Mouse (Mus musculus) ES-Bruce4 (cell line): Measurements from ENCODE around the gene Plg. TPM values are rescaled to one million over a fixed set of nuclear protein-coding genes. Genes with fewer than 3 reads are reported as not detected.

Source experiments
- H3K27ac ChIP-seq: 2 replicates; pipeline ENCODE4 v1.5.1; 2012; ENCODE audit warnings: low read length, inconsistent platforms; ENCODE audit not compliant: insufficient read depth
- H3K27me3 ChIP-seq: 2 replicates; pipeline ENCODE4 v1.6.1; 2012; ENCODE audit warnings: mild to moderate bottlenecking, low read length, inconsistent platforms; ENCODE audit not compliant: control insufficient read depth, poor library complexity, insufficient read depth, severe bottlenecking
- H3K36me3 ChIP-seq: 2 replicates; pipeline ENCODE4 v1.6.1; 2012; ENCODE audit warnings: inconsistent platforms, mild to moderate bottlenecking, low read length, moderate library complexity; ENCODE audit not compliant: control insufficient read depth, poor library complexity, insufficient read depth, severe bottlenecking
- H3K4me1 ChIP-seq: one replicate; pipeline ENCODE4 v1.8.1; 2011; ENCODE audit warnings: low read length; ENCODE audit not compliant: control insufficient read depth, insufficient read depth
- H3K4me3 ChIP-seq: 2 replicates; pipeline ENCODE4 v1.5.1; 2011; ENCODE audit warnings: low read depth, mild to moderate bottlenecking, low read length
- H3K9ac ChIP-seq: 2 replicates; pipeline ENCODE4 v1.6.1; 2012; ENCODE audit warnings: low read depth, mild to moderate bottlenecking, inconsistent platforms; ENCODE audit not compliant: poor library complexity, severe bottlenecking
- H3K9me3 ChIP-seq: replicated peaks from 2 replicates; pipeline ENCODE4 v1.6.1; 2012; ENCODE audit warnings: mild to moderate bottlenecking, low read length, inconsistent platforms; ENCODE audit not compliant: control insufficient read depth, poor library complexity, insufficient read depth, severe bottlenecking
- CTCF ChIP-seq: IDR thresholded peaks from one replicate; pipeline ENCODE4 v1.8.1; 2011; ENCODE audit warnings: low read depth, low read length
- EP300 ChIP-seq: IDR thresholded peaks from 2 replicates; pipeline ENCODE4 v1.6.1; 2011; ENCODE audit warnings: low read depth, low read length; ENCODE audit not compliant: insufficient read depth
- POLR2A ChIP-seq: IDR thresholded peaks from one replicate; pipeline ENCODE4 v1.8.1; 2011; ENCODE audit warnings: low read length; ENCODE audit not compliant: insufficient read depth
- polyA plus RNA-seq: library from polyadenylated mRNA; stranded (reverse); fragments of >200 nt; gene quantifications from 2 replicates; pipeline ENCODE4 v1.2.4, GENCODE M21; 2011; ENCODE audit warnings: low read depth; ENCODE audit not compliant: missing spikeins, insufficient read depth, insufficient read length

The Plg gene
- polyA plus RNA-seq, 1 experiment: not detected

DNA sequence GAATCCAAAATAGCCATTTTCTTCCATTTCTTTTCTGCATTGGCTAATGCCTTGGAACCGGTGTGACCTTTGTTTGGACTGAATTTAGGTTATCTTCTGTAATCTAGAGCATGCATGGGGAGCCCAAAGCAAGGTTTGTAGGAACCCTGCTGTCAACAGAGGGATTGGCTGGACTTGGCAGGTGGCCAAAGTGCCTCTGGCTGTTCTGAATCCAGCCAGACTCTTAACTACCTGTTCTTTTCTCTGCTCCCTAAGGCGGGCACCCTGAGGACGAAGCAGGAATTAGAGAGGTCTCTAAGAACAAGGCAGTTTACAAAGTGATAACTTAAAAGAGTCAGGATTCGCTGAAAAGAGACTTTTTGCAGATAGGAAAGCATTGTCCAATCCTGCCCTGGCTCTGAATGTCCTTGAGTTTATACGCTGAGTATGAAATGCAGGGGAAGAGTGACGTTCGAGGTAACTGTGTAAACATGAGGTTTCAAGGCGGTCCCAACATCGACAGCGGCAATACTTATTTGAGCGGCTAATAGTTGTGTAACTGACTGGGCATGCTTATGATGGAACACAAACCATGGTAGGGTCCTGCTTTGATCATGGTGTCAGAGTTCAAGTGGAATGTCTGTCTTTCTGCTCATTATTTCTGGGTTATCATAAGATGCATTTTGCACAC, 74.6 kb downstream of the Plg start:
- no peaks in the 10 kb centered on the region for H3K36me3 ChIP-seq
- TF ChIP-seq POLR2A (no peak), EP300 (no peak), CTCF (no peak)
- H3K27me3 ChIP-seq: no peaks in the 10 kb centered on the region
- H3K9me3 ChIP-seq: no peaks in the 10 kb centered on the region
- H3K4me3 ChIP-seq: no peak overlapping the region
- H3K4me1 ChIP-seq: no peaks in the 10 kb centered on the region
- H3K27ac ChIP-seq: no peak overlapping the region
- no peak overlapping the region for H3K9ac ChIP-seq

DNA sequence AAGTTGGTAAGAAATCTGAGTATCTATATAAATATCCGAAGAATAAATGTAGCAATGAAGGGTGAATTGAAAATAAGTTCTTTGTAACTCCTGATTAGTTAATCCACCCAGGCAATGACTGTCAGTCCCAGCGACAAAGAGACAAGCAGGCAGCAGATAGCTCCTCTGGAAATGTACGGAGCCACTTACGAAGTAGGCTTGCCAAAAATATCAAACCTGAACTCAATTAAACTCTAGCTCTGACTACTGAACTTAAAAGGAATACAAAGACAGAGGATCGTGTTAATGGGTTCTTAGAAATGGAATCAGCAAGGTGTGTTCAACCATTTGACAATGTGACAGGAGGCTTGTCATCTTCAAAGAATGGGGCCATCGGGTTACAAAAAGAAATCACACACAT, 75.3 kb downstream of the Plg start:
- Histone ChIP-seq H3K4me3 (no peak overlapping the region), H3K4me1 (no peaks in the 10 kb centered on the region), H3K27me3 (no peaks in the 10 kb centered on the region), H3K9ac (no peak overlapping the region), H3K9me3 (no peaks in the 10 kb centered on the region), H3K36me3 (no peaks in the 10 kb centered on the region), H3K27ac (no peak overlapping the region)
- TF ChIP-seq CTCF (no peak), EP300 (no peak), POLR2A (no peak)

DNA sequence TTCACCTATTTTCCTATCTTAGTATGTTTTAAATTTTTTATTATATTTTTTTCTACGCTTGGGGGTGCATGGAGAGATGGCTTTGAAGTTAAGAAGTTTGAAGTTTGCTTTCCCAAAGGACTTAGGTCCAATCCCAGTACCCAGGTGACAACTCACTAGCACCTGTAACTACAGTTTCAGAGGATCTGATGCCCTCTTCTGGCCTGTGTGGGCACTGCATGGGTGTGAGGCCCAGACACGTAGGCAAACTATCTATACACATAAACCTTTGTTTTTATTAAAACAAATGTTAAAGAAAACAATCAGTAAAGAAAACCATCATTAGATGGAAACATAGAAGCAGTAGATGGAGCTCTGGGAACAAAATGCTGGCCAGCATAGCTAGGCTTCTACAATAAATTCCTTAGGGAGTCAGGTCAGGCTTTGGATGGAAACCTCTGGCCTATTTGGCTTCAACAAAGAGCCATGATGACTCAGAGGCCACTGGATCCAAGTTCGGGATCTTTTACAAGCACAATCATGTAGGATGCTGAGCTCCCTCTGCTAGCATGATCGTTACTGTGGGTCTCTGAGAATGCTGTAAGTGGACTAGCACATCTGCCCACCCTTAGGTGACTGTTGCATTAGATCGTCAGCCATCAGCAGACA, 76.9 kb downstream of the Plg start:
- H3K4me3 ChIP-seq: no peak overlapping the region
- H3K36me3 ChIP-seq: no peaks in the 10 kb centered on the region
- H3K9ac ChIP-seq: no peak overlapping the region
- no peak overlapping the region for H3K27ac ChIP-seq
- TF ChIP-seq POLR2A (no peak), CTCF (peak; percentile 70)
- no peaks in the 10 kb centered on the region for H3K9me3 ChIP-seq
- H3K4me1 ChIP-seq: no peaks in the 10 kb centered on the region
- H3K27me3 ChIP-seq: no peaks in the 10 kb centered on the region

DNA sequence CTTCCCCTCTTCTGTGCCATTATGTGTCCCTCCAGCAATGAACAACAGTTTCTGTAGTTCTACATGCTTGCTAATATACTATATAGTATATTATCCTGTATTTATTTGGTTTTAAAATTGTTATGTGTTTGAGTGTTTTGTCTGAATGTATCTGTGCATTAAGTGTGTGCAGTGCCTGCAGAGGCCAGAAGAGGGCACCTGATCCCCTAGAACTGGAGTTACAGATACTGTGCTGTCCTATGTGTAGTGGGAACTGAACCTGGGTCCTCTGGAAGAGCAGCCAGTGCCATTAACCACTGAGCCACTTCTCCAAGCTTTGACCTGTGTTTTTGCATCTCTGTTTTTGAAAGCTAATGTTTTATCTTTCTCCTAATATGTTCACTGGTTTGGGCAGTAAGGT, 82.8 kb downstream of the Plg start:
- H3K36me3 ChIP-seq: no peaks in the 10 kb centered on the region
- H3K27me3 ChIP-seq: no peaks in the 10 kb centered on the region
- H3K9ac ChIP-seq: no peak overlapping the region
- no peak for TF ChIP-seq EP300
- TF ChIP-seq CTCF: peak; percentile 48
- H3K4me3 ChIP-seq: no peak overlapping the region
- H3K4me1 ChIP-seq: no peaks in the 10 kb centered on the region
- no peak overlapping the region for H3K27ac ChIP-seq
- H3K9me3 ChIP-seq: no peaks in the 10 kb centered on the region

DNA sequence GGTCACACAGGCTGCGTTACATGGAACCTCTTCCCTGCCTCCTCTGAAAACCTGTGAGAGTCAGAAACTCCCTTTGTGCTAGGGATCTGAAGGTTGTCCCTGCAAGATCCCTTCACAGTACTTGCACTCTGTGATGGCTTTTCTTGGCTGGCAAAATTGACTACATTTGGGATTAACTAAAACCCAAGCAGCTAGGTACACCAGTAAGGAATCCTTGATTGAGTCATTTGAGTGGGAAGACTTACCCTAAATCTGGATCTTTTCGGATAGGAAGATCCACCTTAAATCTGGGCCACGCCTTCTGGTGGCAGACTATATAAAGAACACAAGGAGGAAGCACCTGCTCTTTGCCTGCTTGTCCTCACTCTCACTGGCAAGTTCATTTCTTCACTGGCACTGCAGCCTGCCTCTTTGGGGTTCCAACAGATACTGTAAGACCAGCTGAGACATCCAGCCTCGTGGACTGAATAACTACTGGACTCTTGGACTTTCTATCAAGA, 88.1 kb downstream of the Plg start:
- Histone ChIP-seq H3K4me1 (no peaks in the 10 kb centered on the region), H3K36me3 (no peaks in the 10 kb centered on the region), H3K27ac (no peak overlapping the region), H3K9me3 (no peaks in the 10 kb centered on the region), H3K4me3 (no peak overlapping the region), H3K9ac (no peak overlapping the region), H3K27me3 (no peaks in the 10 kb centered on the region)
- TF ChIP-seq POLR2A (no peak), EP300 (no peak), CTCF (no peak)

DNA sequence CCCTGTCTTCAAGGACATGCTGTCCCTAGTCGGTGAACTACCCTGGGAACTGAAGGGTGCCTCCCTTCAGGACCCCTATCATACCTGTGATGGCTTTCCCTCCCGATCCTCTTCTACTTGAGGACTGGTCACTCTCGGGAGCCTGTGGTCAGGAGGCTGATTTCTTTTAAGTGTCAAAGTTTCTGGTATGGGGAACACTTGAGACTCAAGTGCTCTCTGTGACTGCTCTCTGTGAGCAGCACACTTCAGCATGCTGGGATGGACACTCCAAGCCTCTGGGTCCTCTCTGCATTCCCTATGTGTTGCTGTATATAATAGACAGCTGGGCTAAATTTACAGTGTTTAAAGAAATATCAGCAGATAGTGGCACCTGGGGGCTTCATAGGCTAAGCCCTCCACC, 89.2 kb downstream of the Plg start:
- H3K9me3 ChIP-seq: no peaks in the 10 kb centered on the region
- no peak overlapping the region for H3K27ac ChIP-seq
- no peaks in the 10 kb centered on the region for H3K4me1 ChIP-seq
- no peaks in the 10 kb centered on the region for H3K27me3 ChIP-seq
- H3K9ac ChIP-seq: no peak overlapping the region
- TF ChIP-seq POLR2A (no peak), CTCF (no peak), EP300 (no peak)
- no peak overlapping the region for H3K4me3 ChIP-seq
- H3K36me3 ChIP-seq: no peaks in the 10 kb centered on the region
